Mouse (Mus musculus) testis, adult 2 months (tissue): ENCODE measurements around the gene Fam170b. TPM values are rescaled to one million over a fixed set of nuclear protein-coding genes. Genes with fewer than 3 reads are reported as not detected.
A peak's percentile ranks its signal among the peaks of the same experiment; 100 is the strongest.

ENCODE experiments used
- H3K27ac ChIP-seq: fragments of 200-500 bp; 2 replicates; pipeline ENCODE4 v1.5.1; 2012; ENCODE audit warnings: low read depth, low read length; ENCODE audit not compliant: control insufficient read depth, insufficient read depth
- H3K27me3 ChIP-seq: fragments of 200-500 bp; 2 replicates; pipeline ENCODE4 v1.6.1; 2012; ENCODE audit warnings: mild to moderate bottlenecking, low read length, moderate library complexity; ENCODE audit not compliant: control insufficient read depth, insufficient read depth
- H3K36me3 ChIP-seq: fragments of 200-500 bp; 2 replicates; pipeline ENCODE4 v1.6.1; 2012; ENCODE audit warnings: mild to moderate bottlenecking, low read length; ENCODE audit not compliant: control insufficient read depth, insufficient read depth
- H3K4me1 ChIP-seq: fragments of 200-500 bp; 2 replicates; pipeline ENCODE4 v1.6.1; 2012; ENCODE audit warnings: low read length; ENCODE audit not compliant: control insufficient read depth, insufficient read depth
- H3K4me3 ChIP-seq: fragments of 200-500 bp; 2 replicates; pipeline ENCODE4 v1.5.1; 2012; ENCODE audit warnings: low read depth, mild to moderate bottlenecking, low read length, moderate library complexity, mixed read lengths; ENCODE audit not compliant: control insufficient read depth
- CTCF ChIP-seq: fragments of 200-500 bp; IDR thresholded peaks from 2 replicates; pipeline ENCODE4 v1.5.1; 2012; ENCODE audit warnings: low read depth, mild to moderate bottlenecking, inconsistent platforms, low read length, moderate library complexity; ENCODE audit not compliant: control insufficient read depth, insufficient read depth, insufficient replicate concordance
- POLR2A ChIP-seq: fragments of 200-500 bp; IDR thresholded peaks from 2 replicates; pipeline ENCODE4 v1.6.1; 2012; ENCODE audit warnings: low read depth, mild to moderate bottlenecking, inconsistent platforms, low read length, moderate library complexity; ENCODE audit not compliant: control insufficient read depth
- polyA plus RNA-seq: library from polyadenylated mRNA; depleted of rRNA; stranded (reverse); fragments of >200 nt; gene quantifications from 2 replicates; pipeline ENCODE4 v1.2.3, GENCODE M21; 2012; rRNA removed

The Fam170b gene
- polyA plus RNA-seq, 1 experiment = 211 TPM

- H3K4me1 ChIP-seq = no peaks in the 10 kb centered on the region; the same call in 1 of the 2 replicates
- no peak overlapping the region for H3K4me3 ChIP-seq
- H3K27ac ChIP-seq = no peak overlapping the region
- no peaks in the 10 kb centered on the region for H3K27me3 ChIP-seq
- TF ChIP-seq CTCF = no peak
- TF ChIP-seq POLR2A = no peak
- H3K36me3 ChIP-seq = no peaks in the 10 kb centered on the region
Measured at GRCm38 (mm10) chr14:32871963-32872362, 38.2 kb downstream of the Fam170b start.

DNA sequence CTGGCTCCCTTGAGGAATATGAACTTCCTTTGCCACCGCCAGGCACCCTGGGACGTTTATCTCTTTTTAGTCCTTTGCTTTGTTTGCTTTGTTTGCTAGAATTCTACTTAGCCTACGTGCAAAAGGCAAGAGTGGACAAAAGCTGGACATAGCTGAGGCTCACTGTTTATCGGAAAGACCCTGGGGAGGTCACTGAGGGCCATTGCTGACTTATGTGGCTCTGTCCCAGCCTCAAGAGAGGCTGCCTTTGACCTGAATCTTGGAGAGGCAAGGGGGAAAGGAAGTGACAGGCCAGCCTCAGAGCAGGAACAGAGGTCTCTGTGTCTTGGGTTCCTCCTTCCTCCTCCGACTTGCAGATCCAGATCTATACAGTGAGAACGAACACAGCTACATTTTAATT, 43.8 kb downstream of the Fam170b start:
- Histone ChIP-seq H3K4me3 (no peak overlapping the region), H3K4me1 (no peaks in the 10 kb centered on the region; the same call in none of the 2 replicates), H3K27ac (no peak overlapping the region; the same call in 1 of the 2 replicates), H3K36me3 (no peaks in the 10 kb centered on the region), H3K27me3 (no peaks in the 10 kb centered on the region)
- no peak for TF ChIP-seq POLR2A
- no peak for TF ChIP-seq CTCF

- Histone ChIP-seq H3K4me1 (no peaks in the 10 kb centered on the region; the same call in none of the 2 replicates), H3K27me3 (no peaks in the 10 kb centered on the region), H3K27ac (peak overlapping the region; percentile 42; the same call in 1 of the 2 replicates), H3K4me3 (no peak overlapping the region), H3K36me3 (no peaks in the 10 kb centered on the region)
- TF ChIP-seq CTCF = no peak
- no peak for TF ChIP-seq POLR2A
Measured at GRCm38 (mm10) chr14:32880332-32880731, 46.6 kb downstream of the Fam170b start.

DNA sequence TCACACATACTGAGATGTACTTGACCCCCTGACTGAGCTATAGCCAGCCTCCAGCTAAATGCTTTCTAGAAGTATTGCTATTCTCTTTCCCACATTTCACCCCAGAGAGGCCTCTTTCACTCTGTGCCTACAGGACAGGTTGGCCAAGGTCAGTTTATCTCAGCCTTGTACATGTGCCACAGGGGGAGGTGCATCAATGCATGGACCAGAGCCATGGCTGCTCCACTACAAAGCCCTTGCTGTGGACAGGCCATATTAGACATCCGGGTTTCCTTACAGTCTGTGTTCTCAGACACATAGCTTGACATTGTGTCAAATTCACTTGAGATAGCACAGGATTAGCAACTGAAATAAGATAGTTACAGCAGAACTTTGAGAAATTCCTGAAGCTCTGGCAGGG, 47.9 kb downstream of the Fam170b start:
- Histone ChIP-seq H3K4me1 (no peaks in the 10 kb centered on the region; the same call in none of the 2 replicates), H3K36me3 (no peaks in the 10 kb centered on the region), H3K4me3 (no peak overlapping the region), H3K27ac (peak overlapping the region; percentile 44; the same call in 1 of the 2 replicates), H3K27me3 (no peaks in the 10 kb centered on the region)
- no peak for TF ChIP-seq CTCF
- TF ChIP-seq POLR2A = no peak

Other genes with a start within 250 kb of the Fam170b start
- gene Prrxl1, start 234.6 kb upstream of the Fam170b start, polyA plus RNA-seq = not detected in 2 replicates
- 0.04 and 0.07 TPM in 2 replicates for gene 3425401B19Rik, start 148.7 kb upstream of the Fam170b start, polyA plus RNA-seq
- gene Tmem273, start 48.0 kb upstream of the Fam170b start, polyA plus RNA-seq = not detected in 2 replicates
- 4.5 and 5.9 TPM in 2 replicates for gene Vstm4, start 22.8 kb downstream of the Fam170b start, polyA plus RNA-seq
- gene Lrrc18, start 157.4 kb downstream of the Fam170b start, polyA plus RNA-seq = 782 and 878 TPM in 2 replicates